Mouse (Mus musculus) midbrain, embryonic 16.5 days (tissue): Measurements from ENCODE around the gene Cadm1. TPM values are rescaled to one million over a fixed set of nuclear protein-coding genes. Genes with fewer than 3 reads are reported as not detected.

Experiments
- ATAC-seq: fragments of 200-750 bp; cut with Nextera tagmentation; 2 replicates; pipeline ENCODE4 v1.8.0; 2017; ENCODE audit warnings: moderate TSS enrichment
- H3K27ac ChIP-seq: fragments of 300-500 bp; sonication (generic); 2 replicates; pipeline ENCODE4 v1.5.1; 2014; ENCODE audit warnings: mild to moderate bottlenecking, low read length, mixed read lengths
- H3K27me3 ChIP-seq: fragments of 300-500 bp; sonication (generic); 2 replicates; pipeline ENCODE4 v1.6.1; 2014; ENCODE audit warnings: low read depth, low read length, mixed read lengths; ENCODE audit not compliant: control insufficient read depth, insufficient read depth
- H3K36me3 ChIP-seq: fragments of 300-500 bp; sonication (generic); 2 replicates; pipeline ENCODE4 v1.6.1; 2014; ENCODE audit warnings: mild to moderate bottlenecking, low read length, moderate library complexity, mixed read lengths; ENCODE audit not compliant: control insufficient read depth, insufficient read depth
- H3K4me1 ChIP-seq: fragments of 300-500 bp; sonication (generic); 2 replicates; pipeline ENCODE4 v1.6.1; 2014; ENCODE audit warnings: mild to moderate bottlenecking, low read length, mixed read lengths; ENCODE audit not compliant: control insufficient read depth, insufficient read depth
- H3K4me2 ChIP-seq: fragments of 300-500 bp; sonication (generic); 2 replicates; pipeline ENCODE4 v1.6.1; 2014; ENCODE audit warnings: mild to moderate bottlenecking, low read length, mixed read lengths
- H3K4me3 ChIP-seq: fragments of 300-500 bp; sonication (generic); 2 replicates; pipeline ENCODE4 v1.5.1; 2014; ENCODE audit warnings: low read depth, mild to moderate bottlenecking, low read length, moderate library complexity, mixed read lengths
- H3K9ac ChIP-seq: fragments of 300-500 bp; sonication (generic); 2 replicates; pipeline ENCODE4 v1.6.1; 2014; ENCODE audit warnings: low read depth, low read length, mixed read lengths
- H3K9me3 ChIP-seq: fragments of 300-500 bp; sonication (generic); replicated peaks from 2 replicates; pipeline ENCODE4 v1.6.1; 2014; ENCODE audit warnings: mild to moderate bottlenecking, low read length, mixed read lengths; ENCODE audit not compliant: control insufficient read depth, poor library complexity, severe bottlenecking
- WGBS: fragments of 180-500 bp; shearing (Covaris S2); extraction: QIAGEN DNeasy Blood & Tissue Kit; methylation state at CpG from one replicate; pipeline ENCODE4 v1.1.7; 2014; 5-methylcytosine and 5-hydroxymethylcytosine counted together
- polyA plus RNA-seq: library from polyadenylated mRNA; unstranded; fragments of >200 nt; fragmentation: Nextera tagmentation; extraction: Ambion mirVana; gene quantifications from 2 replicates; pipeline ENCODE4 v1.2.1, GENCODE M21; 2015

Gene Cadm1
- polyA plus RNA-seq, 1 experiment from 2014 or later: 332 TPM

GRCm38 (mm10) chr9:47776941-47777919, 247.3 kb downstream of the Cadm1 start:
- Histone ChIP-seq H3K4me1 (peaks cover 17% of the 10 kb centered on the region), H3K9ac (no peak overlapping the region), H3K4me2 (no peak overlapping the region), H3K9me3 (no peaks in the 10 kb centered on the region), H3K27ac (no peak overlapping the region), H3K36me3 (no peaks in the 10 kb centered on the region), H3K4me3 (no peak overlapping the region), H3K27me3 (no peaks in the 10 kb centered on the region)
- 72% methylated on average over 9 of the region's 9 CpGs for WGBS
- no peak for ATAC-seq

- 35% methylated on average over 11 of the region's 11 CpGs for WGBS
- H3K27ac ChIP-seq: no peak overlapping the region
- H3K9me3 ChIP-seq: no peaks in the 10 kb centered on the region
- no peak overlapping the region for H3K9ac ChIP-seq
- H3K4me1 ChIP-seq: peaks cover 17% of the 10 kb centered on the region
- no peaks in the 10 kb centered on the region for H3K36me3 ChIP-seq
- ATAC-seq: no peak
- H3K27me3 ChIP-seq: no peaks in the 10 kb centered on the region
- H3K4me3 ChIP-seq: no peak overlapping the region
- no peak overlapping the region for H3K4me2 ChIP-seq
These were observed 248.5 kb downstream of the Cadm1 start for GRCm38 (mm10) chr9:47778438-47778837.

DNA sequence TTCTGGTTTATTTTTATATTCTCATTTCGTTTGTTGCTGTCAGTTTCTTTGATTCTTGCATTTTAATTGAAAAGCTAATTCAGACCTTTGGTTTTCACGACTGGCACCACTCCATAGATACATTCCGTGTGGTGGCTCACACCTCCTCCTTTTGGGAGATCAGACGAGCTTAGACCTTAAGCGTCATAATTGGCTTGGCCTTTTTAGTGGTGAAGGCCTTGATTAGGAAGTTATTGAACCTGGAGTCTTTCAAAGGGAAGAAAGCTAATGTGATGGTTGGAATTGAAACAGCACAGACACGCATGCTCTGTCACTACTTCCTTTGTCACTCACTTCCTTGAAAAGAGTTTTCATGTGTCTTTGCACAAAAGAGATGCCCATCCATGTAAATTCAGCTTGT, 249.3 kb downstream of the Cadm1 start:
- ATAC-seq: no peak
- 34% methylated on average over 6 of the region's 6 CpGs for WGBS

DNA sequence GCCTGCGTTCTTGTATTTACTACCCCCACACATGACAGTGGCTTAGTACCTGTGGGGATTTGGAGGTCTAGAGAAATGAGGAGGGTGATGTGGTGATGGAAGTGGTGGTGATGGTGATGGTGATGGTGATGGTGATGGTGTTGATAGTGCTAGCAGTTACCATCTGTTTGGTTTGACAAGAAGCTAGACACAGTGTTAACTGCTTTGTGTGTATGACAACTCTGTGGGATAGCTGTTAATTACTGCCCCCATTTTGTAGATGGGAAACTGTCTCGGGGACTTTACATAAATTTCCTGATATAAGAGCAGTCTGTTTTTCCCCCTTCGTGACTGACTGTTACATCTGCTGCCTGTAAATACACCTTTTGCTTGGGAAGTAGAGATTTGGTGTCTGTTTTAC, 256.7 kb downstream of the Cadm1 start:
- H3K36me3 ChIP-seq: peaks cover 4% of the 10 kb centered on the region; the same call in 1 of the 2 replicates
- ATAC-seq: no peak
- peaks cover 6% of the 10 kb centered on the region; the same call in 1 of the 2 replicates for H3K4me1 ChIP-seq
- no peaks in the 10 kb centered on the region for H3K27me3 ChIP-seq
- H3K9ac ChIP-seq: no peak overlapping the region
- WGBS: 73% methylated on average over 3 of the region's 3 CpGs
- H3K9me3 ChIP-seq: no peaks in the 10 kb centered on the region
- H3K4me3 ChIP-seq: no peak overlapping the region
- H3K4me2 ChIP-seq: no peak overlapping the region
- H3K27ac ChIP-seq: no peak overlapping the region

More for the DNA sequence above, 249.3 kb downstream of the Cadm1 start:
- H3K4me1 ChIP-seq: peaks cover 17% of the 10 kb centered on the region
- H3K9ac ChIP-seq: no peak overlapping the region
- H3K27me3 ChIP-seq: no peaks in the 10 kb centered on the region
- H3K9me3 ChIP-seq: no peaks in the 10 kb centered on the region
- H3K27ac ChIP-seq: no peak overlapping the region
- no peaks in the 10 kb centered on the region for H3K36me3 ChIP-seq
- H3K4me3 ChIP-seq: no peak overlapping the region
- H3K4me2 ChIP-seq: no peak overlapping the region

GRCm38 (mm10) chr9:47798478-47798877, 268.5 kb downstream of the Cadm1 start:
- WGBS: 73% methylated on average over 5 of the region's 5 CpGs
- Histone ChIP-seq H3K9me3 (no peaks in the 10 kb centered on the region), H3K27ac (no peak overlapping the region), H3K36me3 (peaks cover 13% of the 10 kb centered on the region; the same call in 1 of the 2 replicates), H3K9ac (no peak overlapping the region), H3K27me3 (no peaks in the 10 kb centered on the region), H3K4me2 (no peak overlapping the region), H3K4me3 (no peak overlapping the region), H3K4me1 (peaks cover 5% of the 10 kb centered on the region; the same call in 1 of the 2 replicates)
- no peak for ATAC-seq

GRCm38 (mm10) chr9:47801242-47801641, 271.3 kb downstream of the Cadm1 start:
- no peak overlapping the region for H3K27ac ChIP-seq
- H3K4me1 ChIP-seq: peaks cover 18% of the 10 kb centered on the region; the same call in 1 of the 2 replicates
- peaks cover 13% of the 10 kb centered on the region; the same call in 1 of the 2 replicates for H3K36me3 ChIP-seq
- no peak overlapping the region for H3K9ac ChIP-seq
- ATAC-seq: no peak
- no peak overlapping the region for H3K4me2 ChIP-seq
- no peaks in the 10 kb centered on the region for H3K27me3 ChIP-seq
- no peaks in the 10 kb centered on the region for H3K9me3 ChIP-seq
- WGBS: 81% methylated on average over 4 of the region's 4 CpGs
- H3K4me3 ChIP-seq: no peak overlapping the region

GRCm38 (mm10) chr9:47802527-47802926, 272.6 kb downstream of the Cadm1 start:
- no peaks in the 10 kb centered on the region for H3K27me3 ChIP-seq
- H3K27ac ChIP-seq: no peak overlapping the region
- H3K9ac ChIP-seq: no peak overlapping the region
- 69% methylated on average over 4 of the region's 4 CpGs for WGBS
- no peak overlapping the region for H3K4me3 ChIP-seq
- no peak for ATAC-seq
- no peaks in the 10 kb centered on the region for H3K9me3 ChIP-seq
- no peak overlapping the region for H3K4me2 ChIP-seq
- peaks cover 10% of the 10 kb centered on the region; the same call in 1 of the 2 replicates for H3K36me3 ChIP-seq
- H3K4me1 ChIP-seq: peaks cover 18% of the 10 kb centered on the region; the same call in 1 of the 2 replicates

DNA sequence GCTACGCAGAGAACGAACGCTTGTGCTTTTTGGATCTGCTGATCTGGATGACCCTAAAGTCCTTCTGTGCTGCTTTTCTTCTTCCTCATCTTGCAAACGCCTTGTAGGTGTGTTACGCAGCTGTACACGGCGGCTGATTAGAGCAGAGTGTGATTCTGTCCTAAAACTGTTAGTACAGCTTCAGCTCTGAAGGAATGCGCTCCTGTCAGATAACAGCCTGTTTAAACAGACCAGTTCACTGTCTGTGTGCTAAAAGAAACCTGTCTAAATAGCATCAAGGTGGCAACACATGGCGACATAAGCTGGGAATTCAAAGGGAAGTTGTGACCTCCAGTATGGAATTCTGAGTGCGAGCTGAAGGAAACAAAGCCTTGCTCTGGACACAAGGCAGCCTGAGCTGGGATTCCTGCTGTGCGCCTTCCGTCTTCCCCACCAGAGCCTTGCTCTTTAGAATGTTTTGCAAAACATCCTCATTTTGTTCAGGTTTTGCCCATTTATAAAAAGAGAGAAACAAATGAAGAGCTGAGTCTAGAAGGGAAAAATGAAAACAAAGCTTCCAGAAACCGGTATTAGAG, 273.6 kb downstream of the Cadm1 start:
- H3K4me1 ChIP-seq: peaks cover 18% of the 10 kb centered on the region; the same call in 1 of the 2 replicates
- no peak overlapping the region for H3K4me2 ChIP-seq
- H3K9me3 ChIP-seq: no peaks in the 10 kb centered on the region
- no peak for ATAC-seq
- no peaks in the 10 kb centered on the region for H3K27me3 ChIP-seq
- H3K9ac ChIP-seq: no peak overlapping the region; the same call in 1 of the 2 replicates
- 32% methylated on average over 13 of the region's 13 CpGs for WGBS
- peak overlapping the region; percentile 66 for H3K27ac ChIP-seq
- H3K36me3 ChIP-seq: peaks cover 7% of the 10 kb centered on the region; the same call in 1 of the 2 replicates
- H3K4me3 ChIP-seq: no peak overlapping the region
